Mouse (Mus musculus): ENCODE results near the gene Ube2s. TPM values are rescaled to one million over a fixed set of nuclear protein-coding genes. Genes with fewer than 3 reads are reported as not detected.
"Not testable (repeated sequence)": the region's sequence is repeated elsewhere in the genome, so short reads cannot be mapped to it uniquely, and the experiment has no call there.

Gene Ube2s
- polyA plus RNA-seq, 1 experiment from 2014 or later: 327 TPM

DNA sequence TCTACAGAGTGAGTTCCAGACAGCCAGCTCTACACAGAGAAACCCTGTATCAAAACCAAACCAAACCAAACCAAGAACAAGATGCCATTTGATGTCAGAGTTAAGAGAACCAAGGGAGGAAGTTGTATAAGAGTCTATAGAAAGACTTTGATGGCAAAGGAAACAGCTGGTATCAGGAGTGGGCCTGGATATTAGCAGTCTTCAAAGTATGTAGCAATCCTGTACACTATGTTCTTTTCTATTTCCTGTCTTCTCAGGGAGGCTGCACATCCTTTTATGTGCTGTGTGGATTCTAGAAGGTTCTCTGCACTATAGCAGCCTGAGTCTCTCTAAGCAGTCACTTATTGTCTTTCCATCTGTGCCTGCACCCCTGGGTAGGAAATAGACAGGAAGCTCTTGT is 4.2 kb upstream of the Ube2s start:
- Histone ChIP-seq H3K9me3 (no peaks in the 10 kb centered on the region), H3K36me3 (no peaks in the 10 kb centered on the region), H3K4me1 (peaks cover 7% of the 10 kb centered on the region), H3K4me3 (no peak overlapping the region), H3K4me2 (no peak overlapping the region), H3K9ac (no peak overlapping the region), H3K27me3 (replicated peaks) (no peaks in the 10 kb centered on the region), H3K27ac (replicated peaks) (no peak overlapping the region)
- no peak for ATAC-seq (ENCODE audit: extremely low read depth, insufficient number of reproducible peaks, low FRiP score, low TSS enrichment)

DNA sequence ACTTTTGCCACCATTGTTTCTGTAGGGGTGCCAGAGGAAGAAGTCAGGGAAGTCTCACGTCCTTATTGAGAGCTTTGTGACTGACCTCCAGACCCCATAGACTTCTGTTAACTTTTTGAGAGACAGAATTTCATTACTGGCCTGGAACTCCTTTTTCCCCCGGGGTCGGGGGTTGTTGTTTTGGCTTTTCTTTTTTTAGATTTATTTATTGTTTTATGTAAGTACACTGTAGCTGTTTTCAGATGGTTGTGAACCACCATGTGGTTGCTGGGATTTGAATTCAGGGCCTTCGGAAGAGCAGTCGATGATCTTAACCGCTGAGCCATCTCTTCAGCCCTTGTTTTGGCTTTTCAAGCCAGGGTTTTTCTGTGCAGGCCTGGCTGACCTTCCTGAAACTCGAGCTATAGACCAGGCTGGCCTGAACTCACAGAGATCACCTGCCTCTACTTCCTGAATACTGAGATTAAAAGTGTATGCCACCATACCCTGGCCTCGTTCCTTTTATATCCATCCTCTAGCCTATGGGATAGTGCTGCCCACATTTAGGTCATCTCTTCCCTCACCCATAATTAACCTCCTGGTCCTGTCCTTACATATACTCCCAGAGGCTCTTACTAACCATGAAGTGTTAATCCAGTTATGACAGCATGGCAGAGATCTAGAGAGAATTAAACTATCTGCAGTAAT is 858 bp upstream of the Ube2s start:
- ATAC-seq (ENCODE audit: extremely low read depth, insufficient number of reproducible peaks, low FRiP score, low TSS enrichment): no peak
- WGBS: 19% methylated on average over 8 of the region's 8 CpGs

GRCm38 (mm10) chr7:4811842-4812302 is 518 bp downstream of the Ube2s start:
- peak; percentile 20 for ATAC-seq (ENCODE audit: extremely low read depth, insufficient number of reproducible peaks, low FRiP score, low TSS enrichment)
- Histone ChIP-seq H3K4me2 (peak overlapping the region; percentile 89), H3K36me3 (peaks cover 41% of the 10 kb centered on the region), H3K9me3 (no peaks in the 10 kb centered on the region), H3K27ac (replicated peaks) (peak overlapping the region; percentile 97), H3K9ac (peak overlapping the region; percentile 99), H3K4me3 (peak overlapping the region; percentile 95), H3K27me3 (replicated peaks) (no peaks in the 10 kb centered on the region), H3K4me1 (peaks cover 41% of the 10 kb centered on the region)
- under 1% methylated on average over 28 of the region's 36 CpGs for WGBS

More for the DNA sequence above, 858 bp upstream of the Ube2s start:
- Histone ChIP-seq H3K36me3 (peaks cover 30% of the 10 kb centered on the region), H3K9ac (peak overlapping the region; percentile 79), H3K4me3 (peak overlapping the region; percentile 95), H3K27ac (replicated peaks) (peak overlapping the region; percentile 89), H3K4me1 (peaks cover 34% of the 10 kb centered on the region), H3K9me3 (no peaks in the 10 kb centered on the region), H3K27me3 (replicated peaks) (no peaks in the 10 kb centered on the region), H3K4me2 (peak overlapping the region; percentile 89)

GRCm38 (mm10) chr7:4811131-4811530 is 1.3 kb downstream of the Ube2s start:
- Histone ChIP-seq H3K27ac (replicated peaks) (peak overlapping the region; percentile 97; the same call in 1 of the 2 replicates), H3K4me3 (peak overlapping the region; percentile 95), H3K36me3 (peaks cover 48% of the 10 kb centered on the region), H3K4me1 (peaks cover 41% of the 10 kb centered on the region), H3K9ac (peak overlapping the region; percentile 99), H3K4me2 (peak overlapping the region; percentile 89)
- not testable (repeated sequence) for H3K9me3 ChIP-seq; ATAC-seq (ENCODE audit: extremely low read depth, insufficient number of reproducible peaks, low FRiP score, low TSS enrichment); H3K27me3 ChIP-seq (replicated peaks)
- 27% methylated on average over 10 of the region's 10 CpGs for WGBS

DNA sequence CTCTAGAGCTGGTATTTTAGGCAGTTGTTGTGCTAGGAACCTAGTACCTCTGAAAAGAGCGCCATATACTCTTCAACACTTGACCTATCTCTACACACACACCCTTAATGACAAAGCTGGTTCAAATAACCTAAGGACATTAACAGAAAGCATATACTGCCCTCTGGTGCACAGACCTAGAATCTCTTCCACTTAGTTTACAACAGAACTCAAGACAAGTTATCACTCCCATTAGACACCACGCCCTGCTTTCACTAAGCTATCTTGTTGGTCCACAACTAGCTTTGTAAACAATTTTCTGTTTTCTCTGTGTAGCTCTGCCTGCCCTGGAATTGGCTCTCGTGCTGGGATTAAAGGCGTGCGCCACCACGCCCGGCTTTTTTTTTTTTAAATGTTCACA is 5.7 kb downstream of the Ube2s start:
- H3K4me1 ChIP-seq: peaks cover 34% of the 10 kb centered on the region
- peak overlapping the region; percentile 3; the same call in 1 of the 2 replicates for H3K4me2 ChIP-seq
- H3K36me3 ChIP-seq: peaks cover 67% of the 10 kb centered on the region
- no peak overlapping the region; the same call in 1 of the 2 replicates for H3K27ac ChIP-seq (replicated peaks)
- no peak overlapping the region for H3K4me3 ChIP-seq
- H3K9me3 ChIP-seq: no peaks in the 10 kb centered on the region
- no peak for ATAC-seq (ENCODE audit: extremely low read depth, insufficient number of reproducible peaks, low FRiP score, low TSS enrichment)
- H3K27me3 ChIP-seq (replicated peaks): no peaks in the 10 kb centered on the region
- 78% methylated on average over 7 of the region's 7 CpGs for WGBS
- no peak overlapping the region for H3K9ac ChIP-seq

DNA sequence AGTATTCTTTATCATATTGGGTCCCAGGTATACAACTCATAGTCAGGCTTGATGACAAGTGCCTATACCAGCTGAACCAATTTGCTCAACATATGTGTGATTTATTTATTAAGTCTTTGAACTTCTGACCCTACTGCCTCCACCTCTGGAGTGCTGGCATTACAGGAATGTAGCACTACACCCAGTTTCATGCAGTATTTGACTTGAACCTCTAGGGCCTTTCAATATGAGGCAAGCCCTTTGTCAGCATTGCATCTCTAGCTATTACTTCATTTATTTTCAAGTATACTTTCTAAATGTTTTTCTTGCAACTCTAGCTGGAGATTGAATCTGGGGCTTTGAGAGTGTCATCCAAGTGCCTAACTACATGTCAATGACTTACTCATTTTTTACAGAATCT is 10.1 kb downstream of the Ube2s start:
- Histone ChIP-seq H3K27ac (replicated peaks) (no peak overlapping the region), H3K9ac (no peak overlapping the region), H3K27me3 (replicated peaks) (no peaks in the 10 kb centered on the region), H3K4me2 (no peak overlapping the region), H3K4me3 (no peak overlapping the region), H3K4me1 (0 out of 2 replicates have a peak, but pooled peaks cover 2% of the 10 kb centered on the region), H3K36me3 (peaks cover 49% of the 10 kb centered on the region), H3K9me3 (no peaks in the 10 kb centered on the region)
- no peak for ATAC-seq (ENCODE audit: extremely low read depth, insufficient number of reproducible peaks, low FRiP score, low TSS enrichment)

DNA sequence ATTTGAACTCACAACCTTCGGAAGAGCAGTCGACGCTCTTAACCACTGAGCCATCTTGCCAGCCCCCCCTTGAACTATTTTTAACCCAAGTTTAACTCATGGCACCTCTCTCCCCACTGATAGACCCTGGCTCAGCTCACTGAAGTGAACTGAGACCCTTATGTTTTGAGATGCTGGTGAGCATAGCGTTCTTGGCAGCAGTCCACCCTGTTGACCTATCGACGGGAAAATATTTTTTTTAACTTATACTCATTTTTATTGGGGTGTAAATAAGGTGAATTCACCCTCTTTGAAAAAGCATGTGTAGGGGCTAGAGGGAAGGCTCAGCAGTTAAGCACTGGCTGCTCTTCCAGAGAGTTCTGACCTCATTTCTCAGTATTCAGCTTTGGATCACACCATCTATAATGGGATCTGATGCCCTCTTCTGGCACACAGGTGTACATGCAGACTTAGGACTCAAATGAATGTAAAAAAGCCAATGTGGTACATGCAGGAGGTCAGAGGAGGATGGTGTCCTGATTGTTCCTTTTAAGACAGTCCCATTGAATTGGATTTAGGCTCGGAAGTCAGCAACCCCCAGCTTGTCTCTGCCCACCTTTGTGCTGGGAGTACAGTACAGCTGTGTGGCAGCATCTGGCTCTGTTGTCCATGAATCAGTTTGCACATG is 16.5 kb downstream of the Ube2s start:
- 68% methylated on average over 7 of the region's 7 CpGs for WGBS
- no peak for ATAC-seq (ENCODE audit: extremely low read depth, insufficient number of reproducible peaks, low FRiP score, low TSS enrichment)

GRCm38 (mm10) chr7:4794631-4795168 is 17.7 kb downstream of the Ube2s start:
- peak overlapping the region; percentile 99 for H3K9ac ChIP-seq
- no peaks in the 10 kb centered on the region; the same call in 1 of the 2 replicates for H3K27me3 ChIP-seq (replicated peaks)
- H3K4me2 ChIP-seq: peak overlapping the region; percentile 92
- 69% methylated on average over 3 of the region's 3 CpGs for WGBS
- no peak overlapping the region for H3K27ac ChIP-seq (replicated peaks)
- H3K4me3 ChIP-seq: 0 out of 2 replicates have a peak overlapping the region, but pooled peaks have one; percentile 94
- peaks cover 18% of the 10 kb centered on the region for H3K4me1 ChIP-seq
- no peaks in the 10 kb centered on the region for H3K9me3 ChIP-seq
- no peak for ATAC-seq (ENCODE audit: extremely low read depth, insufficient number of reproducible peaks, low FRiP score, low TSS enrichment)
- H3K36me3 ChIP-seq: peaks cover 53% of the 10 kb centered on the region

More for the DNA sequence above, 16.5 kb downstream of the Ube2s start:
- Histone ChIP-seq H3K4me3 (0 out of 2 replicates have a peak overlapping the region, but pooled peaks have one; percentile 11), H3K4me2 (no peak overlapping the region), H3K36me3 (peaks cover 53% of the 10 kb centered on the region), H3K9ac (no peak overlapping the region), H3K27me3 (replicated peaks) (no peaks in the 10 kb centered on the region), H3K9me3 (no peaks in the 10 kb centered on the region), H3K4me1 (peaks cover 17% of the 10 kb centered on the region), H3K27ac (replicated peaks) (peak overlapping the region; percentile 28; the same call in 1 of the 2 replicates)

DNA sequence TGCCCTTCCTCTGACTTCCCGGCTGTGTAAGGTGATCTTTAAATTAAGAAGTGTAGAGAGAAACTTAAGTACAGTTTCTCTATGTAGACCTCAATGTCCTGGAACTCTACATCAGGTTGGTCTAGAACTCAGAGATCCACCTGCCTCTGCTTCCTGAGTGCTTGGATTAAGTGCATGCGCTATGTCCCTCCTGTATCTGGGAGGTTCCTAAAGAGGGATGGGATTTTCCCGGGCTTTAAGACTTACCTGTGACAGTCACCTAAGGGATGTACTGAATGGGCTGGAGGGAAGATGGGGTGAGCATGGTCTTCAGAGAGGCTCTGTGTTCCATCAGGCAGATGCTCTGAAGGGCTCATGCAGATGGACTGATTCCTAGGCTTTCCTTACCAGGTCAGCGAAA is 18.7 kb downstream of the Ube2s start:
- 35% methylated on average over 4 of the region's 4 CpGs for WGBS
- Histone ChIP-seq H3K27ac (replicated peaks) (peak overlapping the region; percentile 92), H3K4me1 (peaks cover 24% of the 10 kb centered on the region), H3K9me3 (no peaks in the 10 kb centered on the region), H3K27me3 (replicated peaks) (no peaks in the 10 kb centered on the region; the same call in 1 of the 2 replicates), H3K36me3 (peaks cover 51% of the 10 kb centered on the region), H3K4me2 (peak overlapping the region; percentile 92), H3K9ac (peak overlapping the region; percentile 99), H3K4me3 (peak overlapping the region; percentile 94)
- no peak for ATAC-seq (ENCODE audit: extremely low read depth, insufficient number of reproducible peaks, low FRiP score, low TSS enrichment)

GRCm38 (mm10) chr7:4793248-4793647 is 19.1 kb downstream of the Ube2s start:
- not testable (repeated sequence) for ATAC-seq (ENCODE audit: extremely low read depth, insufficient number of reproducible peaks, low FRiP score, low TSS enrichment); H3K27me3 ChIP-seq (replicated peaks); H3K9me3 ChIP-seq
- Histone ChIP-seq H3K4me1 (peaks cover 28% of the 10 kb centered on the region), H3K27ac (replicated peaks) (peak overlapping the region; percentile 92), H3K9ac (peak overlapping the region; percentile 99), H3K4me2 (peak overlapping the region; percentile 92), H3K36me3 (peaks cover 48% of the 10 kb centered on the region), H3K4me3 (peak overlapping the region; percentile 94)
- under 1% methylated on average over 31 of the region's 31 CpGs for WGBS
